In the genomic region with DNA sequence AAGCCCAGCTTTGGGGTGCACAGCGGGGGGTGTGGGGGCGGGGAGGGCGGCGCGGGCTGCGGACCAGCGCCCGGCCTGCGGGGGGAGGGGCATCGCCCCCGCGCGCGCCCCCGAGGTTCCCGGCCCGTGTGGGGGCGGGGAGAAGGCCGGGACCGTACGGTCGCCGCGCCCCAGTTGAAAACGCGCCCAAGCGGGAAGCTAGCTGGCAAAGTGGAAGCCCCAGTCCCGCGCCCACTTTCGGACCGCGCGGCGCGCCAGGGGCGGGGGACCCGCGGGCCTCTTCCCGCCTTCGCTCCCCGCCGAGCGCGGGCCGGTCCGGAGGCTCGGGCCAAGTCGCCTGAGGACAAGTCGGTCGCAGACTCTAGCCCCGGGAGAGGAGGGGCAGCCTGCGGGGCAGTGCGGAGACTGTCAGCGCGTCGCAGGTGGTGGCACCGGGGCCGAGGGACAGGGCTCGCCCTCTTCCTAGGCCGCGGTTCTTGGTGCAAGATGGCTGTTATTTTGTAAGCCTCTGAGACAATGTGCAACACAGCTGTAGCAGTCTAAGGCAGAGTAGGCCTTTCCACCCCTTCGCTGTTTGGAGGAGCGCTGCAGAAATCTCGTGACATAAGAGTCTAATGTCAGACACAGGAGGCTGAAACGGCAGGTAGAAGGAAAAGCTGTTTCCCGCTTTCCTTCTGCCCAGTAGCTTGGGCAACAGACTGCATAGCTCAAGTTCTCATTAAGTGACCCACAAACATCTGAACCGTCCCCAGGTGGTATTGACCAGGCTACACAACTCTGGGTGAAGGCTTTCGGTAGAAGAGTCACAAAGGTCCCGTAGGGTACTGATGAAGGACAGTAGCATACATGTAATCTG, we compare ENCODE assay signal across 8 mouse cellular contexts. TPM values are rescaled to one million over a fixed set of nuclear protein-coding genes. Genes with fewer than 3 reads are reported as not detected.
DNase-seq lines count a peak whose midpoint lies in the region; ATAC-seq lines count a peak whose summit lies in the region.

A gene (minus strand): TSS at position 59 of the 856 bp plus-strand sequence.

- H3K36me3 ChIP-seq in hindbrain, embryonic 13.5 days = peaks cover 15% of the 10 kb centered on the region

- peaks cover 41% of the 10 kb centered on the region for H3K4me1 ChIP-seq in hindbrain, embryonic 13.5 days (replicated peaks)

- H3K9me3 ChIP-seq in hindbrain, embryonic 13.5 days = no peaks in the 10 kb centered on the region

- H3K27ac ChIP-seq in hindbrain, embryonic 13.5 days = peak within 1 kb of the TSS; percentile 100

- WGBS in hindbrain, embryonic 13.5 days = 3% methylated on average over 45 of the region's 69 CpGs

- peak; percentile 79 for ATAC-seq in hindbrain, embryonic 13.5 days (ENCODE audit: low FRiP score)

- H3K27me3 ChIP-seq in hindbrain, embryonic 13.5 days = no peaks in the 10 kb centered on the region

- H3K4me2 ChIP-seq in hindbrain, embryonic 13.5 days = peak within 1 kb of the TSS; percentile 71

- H3K9ac ChIP-seq in hindbrain, embryonic 13.5 days = peak within 1 kb of the TSS; percentile 100

- H3K4me3 ChIP-seq in hindbrain, embryonic 13.5 days = peak within 1 kb of the TSS; percentile 95

- peak; percentile 89 for DNase-seq in NIH3T3 (ENCODE audit: low read depth)
- DNase-seq in cerebellum, adult 11-12 months = peak; percentile 90
- peak; percentile 83 for DNase-seq in gastrocnemius, adult 18-20 months (ENCODE audit: low spot score)
- DNase-seq in layer of hippocampus, postnatal 36 days = peak in 1 of 2 experiments; percentile 77
- DNase-seq in lung, postnatal 10 days = peak; percentile 90
- peak; percentile 86 for DNase-seq in right cerebral cortex, postnatal 10 days (ENCODE audit: low spot score in 2 of 2)
- DNase-seq in urinary bladder, postnatal 25 days (ENCODE audit: low spot score) = peak; percentile 80

RNA-seq across cellular contexts. Expression of the gene that starts here (rescaled TPM):
- total RNA-seq in gastrocnemius, adult 18-20 months (2021) = 100 to 1,000 TPM; 285 to 302 TPM
- 3,757 and 3,885 TPM in 2 replicates for polyA plus RNA-seq in hindbrain, embryonic 13.5 days (2015; fragmentation: Nextera tagmentation; extraction: Ambion mirVana)
- total RNA-seq in layer of hippocampus, postnatal 36 days (2021) = 100 to 1,000 TPM; 365 to 366 TPM
